Mouse (Mus musculus) macrophage (primary cell): ENCODE data around the gene Syvn1. TPM values are rescaled to one million over a fixed set of nuclear protein-coding genes. Genes with fewer than 3 reads are reported as not detected.
A peak's percentile ranks its signal among the peaks of the same experiment; 100 is the strongest.

ENCODE experiments used
- H3K27ac ChIP-seq: fragments of 350-480 bp; formaldehyde crosslinking; 2 replicates; pipeline ENCODE4 v1.9.0; 2021
- H3K36me3 ChIP-seq: fragments of 350-480 bp; formaldehyde crosslinking; 2 replicates; pipeline ENCODE4 v1.9.0; 2021; ENCODE audit errors: inconsistent target
- H3K4me3 ChIP-seq: fragments of 350-480 bp; formaldehyde crosslinking; 2 replicates; pipeline ENCODE4 v1.9.0; 2021; ENCODE audit errors: inconsistent target
- H3K79me2 ChIP-seq: fragments of 350-480 bp; formaldehyde crosslinking; 2 replicates; pipeline ENCODE4 v1.9.0; 2021; ENCODE audit errors: inconsistent target
- WGBS: methylation state at CpG from one replicate; pipeline ENCODE4 v1.1.7; 2026; ENCODE audit warnings: inconsistent platforms; ENCODE audit not compliant: missing documents; 5-methylcytosine and 5-hydroxymethylcytosine counted together
- polyA plus RNA-seq: library from polyadenylated mRNA; stranded (reverse); fragments of 250-400 nt; gene quantifications from 3 replicates; pipeline ENCODE4 v1.2.4, GENCODE M21; 2018; ENCODE audit warnings: inconsistent platforms

Syvn1 gene
- polyA plus RNA-seq, 1 experiment from 2014 or later, result 40.2 TPM

- WGBS, result 95% methylated on average over 7 of the region's 7 CpGs
- Histone ChIP-seq H3K4me3 (no peak overlapping the region), H3K27ac (no peak overlapping the region), H3K79me2 (peaks cover 91% of the 10 kb centered on the region), H3K36me3 (peaks cover 74% of the 10 kb centered on the region)
Measured at GRCm38 (mm10) chr19:6052516-6052915, 6.1 kb downstream of the Syvn1 start.

DNA sequence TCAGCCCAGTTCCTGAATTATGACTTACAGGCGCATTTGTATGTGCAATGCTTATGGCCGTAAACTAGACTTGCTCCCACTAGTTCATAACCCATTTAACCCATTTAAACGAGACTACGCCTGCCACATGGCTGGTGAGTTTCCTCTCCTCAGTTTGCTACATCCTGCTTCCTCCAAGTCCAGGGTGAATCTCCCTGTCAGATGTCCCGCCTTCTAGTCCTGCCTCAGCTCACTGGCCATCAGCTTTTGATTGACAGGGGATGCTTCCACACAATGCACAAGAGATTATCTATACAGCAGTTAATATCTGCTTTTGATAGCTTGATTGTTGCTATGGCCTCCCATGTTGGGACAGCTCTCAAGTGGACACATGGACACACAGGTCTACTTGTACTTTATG is 7.9 kb downstream of the Syvn1 start:
- no peak overlapping the region for H3K27ac ChIP-seq
- WGBS, result 72% methylated on average over 5 of the region's 5 CpGs
- H3K4me3 ChIP-seq, result no peak overlapping the region
- H3K79me2 ChIP-seq, result peaks cover 89% of the 10 kb centered on the region
- peaks cover 65% of the 10 kb centered on the region for H3K36me3 ChIP-seq

DNA sequence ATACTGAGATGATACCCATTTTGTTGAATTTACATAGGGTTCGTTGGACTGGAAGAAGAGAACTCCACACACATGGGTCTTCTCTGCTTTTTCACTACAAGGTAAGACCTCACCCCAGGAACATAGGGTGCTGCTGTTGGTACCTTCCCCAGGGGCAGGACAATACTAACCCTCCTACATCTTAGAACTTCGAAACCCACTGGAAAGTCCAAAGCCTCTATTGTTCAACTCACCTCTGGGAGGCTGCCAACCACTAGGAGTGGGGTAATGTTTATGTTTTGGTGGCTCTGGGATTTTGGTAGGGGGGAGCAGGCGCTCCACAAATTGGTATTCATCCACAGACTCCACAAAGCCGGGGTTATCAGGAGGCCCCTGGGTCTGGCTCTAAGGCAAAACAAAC is 10.3 kb downstream of the Syvn1 start:
- Histone ChIP-seq H3K36me3 (peaks cover 41% of the 10 kb centered on the region), H3K27ac (no peak overlapping the region; the same call in 1 of the 2 replicates), H3K79me2 (peaks cover 70% of the 10 kb centered on the region), H3K4me3 (peak overlapping the region; percentile 78)
- WGBS, result 63% methylated on average over 4 of the region's 4 CpGs

DNA sequence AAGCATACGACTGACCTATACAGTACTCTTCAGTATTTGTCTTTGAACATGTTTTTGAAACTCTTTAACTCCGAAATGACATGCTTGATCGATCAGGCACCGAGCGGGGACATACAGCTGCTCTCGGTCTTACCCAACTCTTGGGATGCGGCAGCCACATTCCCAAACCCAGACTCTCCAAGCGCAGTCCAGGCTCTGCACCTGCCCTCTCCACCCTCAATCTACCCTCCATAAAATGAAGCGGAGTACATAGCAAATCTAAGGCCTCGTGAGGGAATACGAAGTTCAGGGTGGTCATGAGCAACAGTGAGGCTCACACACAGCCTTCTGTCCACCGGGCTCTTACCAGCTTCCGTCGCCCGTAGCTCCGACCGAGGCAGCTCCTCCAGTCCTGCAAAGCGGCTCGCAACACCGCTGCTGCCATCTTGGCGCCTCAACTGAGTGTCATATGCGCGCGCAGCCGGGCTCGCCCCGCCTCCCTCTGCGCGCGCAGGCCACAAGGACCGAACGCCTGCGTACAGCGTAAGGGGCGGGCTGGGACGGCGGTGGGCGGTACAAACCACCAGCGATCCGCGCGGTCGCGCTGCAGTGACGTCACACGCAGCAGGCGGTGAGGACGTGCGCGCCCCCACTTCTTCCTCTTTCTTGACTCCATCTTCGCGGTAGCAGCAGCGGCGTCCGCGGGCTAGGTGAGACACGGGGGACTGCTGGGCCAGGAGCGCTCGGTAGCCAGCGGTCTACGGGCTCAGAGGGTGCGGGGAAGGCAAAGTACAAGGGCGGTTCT is 11.1 kb downstream of the Syvn1 start, which contains the start of the genes Mrpl49 and Fau:
TSS of gene Mrpl49 (minus strand) at position 473 of the 784 bp plus-strand sequence.
TSS of gene Fau (plus strand) at position 532 of the 784 bp plus-strand sequence.
- H3K27ac ChIP-seq, result peak within 1 kb of the TSS; percentile 78
- under 1% methylated on average over 63 of the region's 63 CpGs for WGBS
- H3K79me2 ChIP-seq, result peaks cover 70% of the 10 kb centered on the region
- peak within 1 kb of the TSS; percentile 78 for H3K4me3 ChIP-seq
- peaks cover 33% of the 10 kb centered on the region for H3K36me3 ChIP-seq

DNA sequence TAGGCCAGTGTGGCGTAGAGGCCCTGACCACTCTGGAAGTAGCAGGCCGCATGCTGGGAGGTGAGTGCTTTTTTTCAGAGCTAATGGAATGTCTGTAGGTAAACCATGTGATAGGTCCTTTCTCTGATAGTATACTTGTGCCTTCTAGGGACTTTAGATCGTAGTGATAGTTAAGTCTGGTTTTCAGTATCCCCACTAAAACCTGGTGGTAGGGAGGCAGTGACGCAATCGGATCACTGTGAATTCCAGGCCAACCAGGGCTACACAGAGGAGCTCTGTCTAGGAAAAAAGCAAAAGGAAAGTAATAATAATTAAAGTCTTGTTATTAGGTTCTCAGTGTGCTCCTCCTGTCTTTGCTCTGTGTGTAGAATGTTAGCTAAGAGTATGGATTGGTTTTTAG is 12.1 kb downstream of the Syvn1 start:
- 39% methylated on average over 5 of the region's 5 CpGs for WGBS
- peak overlapping the region; percentile 78 for H3K4me3 ChIP-seq
- peaks cover 68% of the 10 kb centered on the region for H3K79me2 ChIP-seq
- peaks cover 23% of the 10 kb centered on the region for H3K36me3 ChIP-seq
- H3K27ac ChIP-seq, result peak overlapping the region; percentile 78

DNA sequence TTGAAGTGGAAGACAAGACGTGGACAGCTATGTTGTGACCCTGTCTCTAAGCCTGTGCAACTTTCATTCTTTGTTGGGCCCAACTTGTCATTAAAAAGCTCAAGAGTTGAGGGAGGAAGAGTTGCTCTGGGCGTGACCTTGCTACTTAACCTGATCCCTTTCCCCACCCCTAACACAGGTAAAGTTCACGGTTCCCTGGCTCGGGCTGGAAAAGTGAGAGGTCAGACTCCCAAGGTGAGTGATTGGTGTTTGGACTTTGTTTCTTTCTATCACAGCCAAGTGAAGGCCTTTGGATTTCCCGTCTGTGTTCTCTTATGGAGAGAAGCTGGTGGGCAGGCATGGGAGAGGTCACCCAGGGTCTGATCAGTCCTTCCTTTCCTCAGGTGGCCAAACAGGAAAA is 12.6 kb downstream of the Syvn1 start:
- Histone ChIP-seq H3K36me3 (peaks cover 18% of the 10 kb centered on the region), H3K4me3 (peak overlapping the region; percentile 78), H3K79me2 (peaks cover 68% of the 10 kb centered on the region), H3K27ac (peak overlapping the region; percentile 78; the same call in 1 of the 2 replicates)
- WGBS, result 87% methylated on average over 5 of the region's 5 CpGs

GRCm38 (mm10) chr19:6061021-6061533 is 14.7 kb downstream of the Syvn1 start, which contains the start of gene Znhit2:
Gene Znhit2, plus strand, starts transcription at chr19:6061192.
- H3K4me3 ChIP-seq, result peak within 1 kb of the TSS; percentile 62
- H3K36me3 ChIP-seq, result no peaks in the 10 kb centered on the region
- peak within 1 kb of the TSS; percentile 58 for H3K27ac ChIP-seq
- peaks cover 51% of the 10 kb centered on the region for H3K79me2 ChIP-seq
- WGBS, result under 1% methylated on average over 57 of the region's 58 CpGs

DNA sequence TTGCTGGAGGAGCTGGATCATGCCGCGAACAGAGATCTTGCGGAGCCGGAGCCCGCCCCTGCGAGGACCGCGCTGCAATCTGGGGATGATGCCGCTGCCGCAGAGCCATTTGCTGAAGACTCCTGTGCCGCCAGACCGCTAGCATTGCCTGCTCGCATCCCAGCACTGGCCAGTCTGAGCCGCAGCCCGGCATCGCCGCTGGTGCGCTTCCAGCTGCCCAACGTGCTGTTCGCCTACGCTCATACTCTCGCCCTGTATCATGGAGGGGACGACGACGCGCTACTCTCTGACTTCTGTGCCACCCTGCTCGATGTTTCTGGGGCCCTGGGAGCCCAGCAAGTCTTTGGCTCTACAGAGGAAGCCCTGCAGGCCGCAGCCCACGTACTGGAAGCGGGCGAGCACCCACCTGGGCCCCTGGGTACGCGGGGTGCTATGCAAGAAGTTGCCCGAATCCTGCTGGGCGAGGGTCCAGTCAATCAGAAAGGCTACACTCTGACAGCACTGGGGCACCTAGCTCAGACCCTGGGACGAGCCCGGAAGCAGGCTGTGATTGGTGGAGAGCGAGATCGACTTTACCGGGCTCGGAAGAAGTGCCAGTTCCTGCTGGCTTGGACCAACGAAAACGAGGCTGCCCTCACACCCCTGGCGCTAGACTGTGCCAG is 15.4 kb downstream of the Syvn1 start:
- under 1% methylated on average over 43 of the region's 44 CpGs for WGBS
- H3K36me3 ChIP-seq, result no peaks in the 10 kb centered on the region
- H3K4me3 ChIP-seq, result peak overlapping the region; percentile 62
- H3K27ac ChIP-seq, result peak overlapping the region; percentile 58
- peaks cover 44% of the 10 kb centered on the region for H3K79me2 ChIP-seq

- Histone ChIP-seq H3K79me2 (peaks cover 38% of the 10 kb centered on the region), H3K4me3 (peak overlapping the region; percentile 62), H3K27ac (peak overlapping the region; percentile 58; the same call in 1 of the 2 replicates), H3K36me3 (no peaks in the 10 kb centered on the region)
- 63% methylated on average over 5 of the region's 5 CpGs for WGBS
Measured at GRCm38 (mm10) chr19:6062418-6062817, 16.0 kb downstream of the Syvn1 start.

- H3K79me2 ChIP-seq, result peaks cover 33% of the 10 kb centered on the region
- 100% methylated on average over 4 of the region's 6 CpGs for WGBS
- no peaks in the 10 kb centered on the region for H3K36me3 ChIP-seq
- H3K4me3 ChIP-seq, result no peak overlapping the region
- H3K27ac ChIP-seq, result no peak overlapping the region
Measured at GRCm38 (mm10) chr19:6063081-6063480, 16.7 kb downstream of the Syvn1 start.

GRCm38 (mm10) chr19:6066571-6066970 is 20.2 kb downstream of the Syvn1 start:
- H3K27ac ChIP-seq, result 0 out of 2 replicates have a peak overlapping the region, but pooled peaks have one; percentile 79
- 38% methylated on average over 5 of the region's 5 CpGs for WGBS
- H3K36me3 ChIP-seq, result peaks cover 18% of the 10 kb centered on the region; the same call in 1 of the 2 replicates
- peaks cover 16% of the 10 kb centered on the region for H3K79me2 ChIP-seq
- peak overlapping the region; percentile 76 for H3K4me3 ChIP-seq

DNA sequence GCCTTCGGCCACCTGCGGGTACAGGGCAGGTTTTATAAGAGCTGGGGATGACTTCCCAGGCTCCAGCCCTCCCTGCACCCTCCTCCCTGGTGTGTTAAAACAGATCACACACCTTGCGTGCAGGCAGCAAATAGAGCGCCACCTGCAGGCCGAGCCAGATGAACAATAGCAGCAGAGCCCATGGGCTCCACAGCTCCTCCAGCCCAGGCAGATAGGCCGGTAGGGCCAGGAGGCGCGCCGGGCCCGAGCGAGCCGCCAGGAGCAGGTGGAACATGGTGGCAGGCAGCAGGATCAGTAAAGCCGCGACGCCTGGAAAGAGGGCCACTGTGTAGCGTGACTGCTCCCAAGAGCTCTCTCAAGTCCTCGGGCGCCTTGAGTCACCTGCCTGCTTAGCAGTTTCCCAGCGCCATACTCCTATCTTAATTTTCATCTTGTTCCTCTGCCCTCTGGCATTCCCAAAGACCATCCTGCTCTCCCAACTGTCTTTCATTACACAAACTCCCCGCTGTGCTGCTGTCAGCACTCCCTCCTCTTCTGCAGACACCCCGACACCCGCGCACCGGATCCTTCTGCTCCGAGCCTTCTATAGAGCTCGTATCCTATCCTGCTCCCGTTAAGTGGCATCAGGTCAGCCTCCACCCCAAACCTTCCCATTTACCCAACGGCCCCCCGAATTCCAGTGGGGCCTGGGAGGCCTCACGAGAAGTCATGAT is 20.8 kb downstream of the Syvn1 start:
- peaks cover 14% of the 10 kb centered on the region for H3K79me2 ChIP-seq
- 3% methylated on average over 25 of the region's 30 CpGs for WGBS
- H3K36me3 ChIP-seq, result peaks cover 18% of the 10 kb centered on the region; the same call in 1 of the 2 replicates
- peak overlapping the region; percentile 79 for H3K27ac ChIP-seq
- peak overlapping the region; percentile 76 for H3K4me3 ChIP-seq

GRCm38 (mm10) chr19:6067724-6068415 is 21.5 kb downstream of the Syvn1 start, which contains the start of gene Tm7sf2:
Gene Tm7sf2, minus strand, starts transcription at chr19:6068373.
- Histone ChIP-seq H3K79me2 (peaks cover 14% of the 10 kb centered on the region), H3K36me3 (peaks cover 18% of the 10 kb centered on the region; the same call in 1 of the 2 replicates), H3K27ac (peak within 1 kb of the TSS; percentile 79), H3K4me3 (peak within 1 kb of the TSS; percentile 76)
- WGBS, result 21% methylated on average over 33 of the region's 33 CpGs
